Mouse (Mus musculus) bone marrow macrophage, adult 2 months (primary cell): ENCODE measurements around the gene Nmnat3. TPM values are rescaled to one million over a fixed set of nuclear protein-coding genes. Genes with fewer than 3 reads are reported as not detected.

Source experiments
- H3K27ac ChIP-seq: 2 replicates; pipeline ENCODE4 v1.5.1; 2012; ENCODE audit warnings: low read depth, low read length; ENCODE audit not compliant: insufficient read depth
- H3K4me1 ChIP-seq: 2 replicates; pipeline ENCODE4 v1.6.1; 2012; ENCODE audit warnings: low read length; ENCODE audit not compliant: control insufficient read depth, insufficient read depth
- H3K4me3 ChIP-seq: 2 replicates; pipeline ENCODE4 v1.5.1; 2012; ENCODE audit warnings: mild to moderate bottlenecking, low read length, moderate library complexity; ENCODE audit not compliant: insufficient read depth
- CTCF ChIP-seq: IDR thresholded peaks from 2 replicates; pipeline ENCODE4 v1.5.1; 2012; ENCODE audit warnings: low read depth, mild to moderate bottlenecking, low read length, moderate library complexity
- POLR2A ChIP-seq: IDR thresholded peaks from 2 replicates; pipeline ENCODE4 v1.6.1; 2012; ENCODE audit warnings: mild to moderate bottlenecking, low read depth, low read length, borderline replicate concordance
- polyA plus RNA-seq: library from polyadenylated mRNA; stranded (reverse); fragments of >200 nt; gene quantifications from 2 replicates; pipeline ENCODE4 v1.2.4, GENCODE M21; 2012; ENCODE audit not compliant: missing spikeins, insufficient read depth, insufficient read length

The Nmnat3 gene
- polyA plus RNA-seq, 1 experiment: 11.0 TPM

GRCm38 (mm10) chr9:98379736-98380135, 92.5 kb downstream of the Nmnat3 start:
- Histone ChIP-seq H3K4me3 (no peak overlapping the region), H3K27ac (no peak overlapping the region), H3K4me1 (no peaks in the 10 kb centered on the region)
- no peak for TF ChIP-seq CTCF
- no peak for TF ChIP-seq POLR2A

GRCm38 (mm10) chr9:98380593-98380992, 93.4 kb downstream of the Nmnat3 start:
- no peaks in the 10 kb centered on the region for H3K4me1 ChIP-seq
- TF ChIP-seq POLR2A (no peak), CTCF (no peak)
- no peak overlapping the region for H3K4me3 ChIP-seq
- no peak overlapping the region for H3K27ac ChIP-seq

- TF ChIP-seq CTCF (no peak), POLR2A (no peak)
- no peaks in the 10 kb centered on the region for H3K4me1 ChIP-seq
- H3K27ac ChIP-seq: no peak overlapping the region
Observed at GRCm38 (mm10) chr9:98387741-98388632, 100.8 kb downstream of the Nmnat3 start.

GRCm38 (mm10) chr9:98388633-98388965, 101.4 kb downstream of the Nmnat3 start:
- TF ChIP-seq CTCF (no peak), POLR2A (no peak)
- H3K4me3 ChIP-seq: no peak overlapping the region
- H3K27ac ChIP-seq: no peak overlapping the region
- no peaks in the 10 kb centered on the region for H3K4me1 ChIP-seq

More at GRCm38 (mm10) chr9:98387741-98388632, 100.8 kb downstream of the Nmnat3 start:
- H3K4me3 ChIP-seq: no peak overlapping the region

- H3K4me1 ChIP-seq: no peaks in the 10 kb centered on the region
- TF ChIP-seq CTCF (no peak), POLR2A (no peak)
- H3K27ac ChIP-seq: no peak overlapping the region
- H3K4me3 ChIP-seq: no peak overlapping the region
Observed at GRCm38 (mm10) chr9:98393496-98393895, 106.3 kb downstream of the Nmnat3 start.

DNA sequence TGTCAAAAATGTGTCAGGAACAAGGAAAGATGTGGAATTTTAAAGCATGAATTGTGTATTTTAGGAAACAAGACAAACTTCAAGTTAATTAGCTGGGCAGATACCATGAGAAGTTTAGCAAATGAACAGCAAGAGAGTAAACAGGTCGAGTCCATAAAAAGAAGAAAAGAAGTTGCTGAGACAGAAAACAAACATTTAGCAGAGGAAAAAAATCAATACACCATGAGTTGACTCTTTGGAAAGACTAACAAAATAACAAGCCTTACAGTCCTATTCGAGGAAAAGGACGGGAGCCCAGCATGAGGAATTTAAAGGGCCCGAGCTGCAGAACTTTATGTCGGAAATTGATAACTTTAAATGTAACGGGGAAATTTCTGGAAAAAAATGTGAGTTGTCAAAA, 110.0 kb downstream of the Nmnat3 start:
- H3K4me1 ChIP-seq: no peaks in the 10 kb centered on the region
- H3K27ac ChIP-seq: no peak overlapping the region
- H3K4me3 ChIP-seq: no peak overlapping the region
- no peak for TF ChIP-seq POLR2A
- no peak for TF ChIP-seq CTCF

DNA sequence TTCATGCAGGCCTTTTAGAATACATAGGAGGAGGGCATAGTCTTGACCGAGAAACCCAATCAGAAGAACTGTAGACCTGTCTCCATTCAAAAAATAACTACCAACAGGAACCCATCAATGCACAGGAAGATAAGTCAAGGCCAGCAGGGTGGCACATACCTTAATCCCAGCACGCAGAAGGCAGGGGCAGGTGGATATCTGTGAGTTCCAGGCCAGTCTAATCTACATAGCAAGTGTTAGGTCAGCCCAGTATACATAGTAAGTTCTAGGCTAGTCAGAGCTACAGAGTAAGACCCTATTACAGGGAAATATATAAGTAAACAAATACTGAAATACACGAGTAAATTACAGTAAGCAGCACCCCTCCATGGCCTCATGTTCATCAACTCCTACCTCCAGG, 110.6 kb downstream of the Nmnat3 start:
- no peak for TF ChIP-seq POLR2A
- TF ChIP-seq CTCF: no peak
- Histone ChIP-seq H3K4me1 (no peaks in the 10 kb centered on the region), H3K4me3 (no peak overlapping the region), H3K27ac (no peak overlapping the region)

DNA sequence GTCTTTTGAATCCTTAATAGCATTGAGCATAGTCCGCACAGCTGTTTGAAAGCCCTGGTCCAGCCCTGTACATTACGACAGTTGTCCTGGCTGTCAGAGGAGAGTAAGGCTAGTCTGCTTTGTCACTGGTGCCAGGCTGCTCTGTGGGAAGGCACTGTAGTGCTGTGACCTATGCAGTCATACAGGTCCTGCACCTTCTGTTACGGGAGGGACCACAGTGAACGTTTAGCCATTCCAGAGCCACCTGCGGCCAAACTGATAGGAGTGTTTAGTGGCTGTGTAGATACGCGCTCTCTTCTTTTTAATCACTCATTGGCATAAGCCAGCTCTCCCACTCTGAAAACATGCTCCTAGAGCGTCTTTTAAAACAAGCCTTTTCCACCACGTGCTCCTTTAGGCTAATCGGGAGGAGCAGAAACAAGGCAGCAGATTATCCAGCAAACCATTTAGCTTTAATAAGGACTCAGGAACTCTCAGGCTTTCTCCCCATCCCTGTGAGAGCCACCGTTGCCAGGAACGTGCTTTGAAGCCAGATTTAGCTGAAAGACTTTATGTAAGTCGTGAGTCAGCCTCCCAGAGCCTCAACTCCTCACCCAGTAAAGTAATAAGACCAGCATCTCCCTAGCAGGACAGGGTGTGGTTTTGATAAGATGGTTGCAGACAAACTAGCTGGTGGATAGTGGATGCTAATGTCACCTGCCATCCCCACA, 113.1 kb downstream of the Nmnat3 start:
- no peak for TF ChIP-seq POLR2A
- Histone ChIP-seq H3K4me1 (peaks cover 4% of the 10 kb centered on the region; the same call in 1 of the 2 replicates), H3K27ac (no peak overlapping the region), H3K4me3 (no peak overlapping the region)

- H3K4me3 ChIP-seq: no peak overlapping the region
- TF ChIP-seq POLR2A (no peak), CTCF (no peak)
Observed at GRCm38 (mm10) chr9:98401611-98402010, 114.4 kb downstream of the Nmnat3 start.

GRCm38 (mm10) chr9:98407771-98408170, 120.5 kb downstream of the Nmnat3 start:
- peaks cover 4% of the 10 kb centered on the region; the same call in 1 of the 2 replicates for H3K4me1 ChIP-seq
- no peak overlapping the region for H3K27ac ChIP-seq
- H3K4me3 ChIP-seq: no peak overlapping the region
- TF ChIP-seq CTCF: no peak
- no peak for TF ChIP-seq POLR2A

More at GRCm38 (mm10) chr9:98401611-98402010, 114.4 kb downstream of the Nmnat3 start:
- Histone ChIP-seq H3K4me1 (peaks cover 4% of the 10 kb centered on the region; the same call in 1 of the 2 replicates), H3K27ac (no peak overlapping the region)
